Mouse (Mus musculus) lung, postnatal 0 days (tissue): ENCODE results near the gene Tpst1. TPM values are rescaled to one million over a fixed set of nuclear protein-coding genes. Genes with fewer than 3 reads are reported as not detected.

Experiments used
- ATAC-seq: fragments of 200-750 bp; cut with Nextera tagmentation; 2 replicates; pipeline ENCODE4 v1.8.0; 2017; ENCODE audit warnings: moderate library complexity
- DNase-seq: peaks from one replicate; pipeline ENCODE4 v3.0.0-alpha.2; 2016; ENCODE audit warnings: low spot score
- H3K27ac ChIP-seq: fragments of 300-500 bp; sonication (generic); 2 replicates; pipeline ENCODE4 v1.5.1; 2014; ENCODE audit warnings: antibody characterized with exemption, mild to moderate bottlenecking, low read length, mixed read lengths
- H3K27me3 ChIP-seq: fragments of 300-500 bp; sonication (generic); replicated peaks from 2 replicates; pipeline ENCODE4 v1.6.1; 2014; ENCODE audit warnings: low read length, mixed read lengths; ENCODE audit not compliant: insufficient read depth
- H3K36me3 ChIP-seq: fragments of 300-500 bp; sonication (generic); 2 replicates; pipeline ENCODE4 v1.6.1; 2014; ENCODE audit warnings: low read length, mixed read lengths; ENCODE audit not compliant: insufficient read depth
- H3K4me1 ChIP-seq: fragments of 300-500 bp; sonication (generic); 2 replicates; pipeline ENCODE4 v1.6.1; 2014; ENCODE audit warnings: antibody characterized with exemption, low read depth, low read length, mixed read lengths; ENCODE audit not compliant: insufficient read depth
- H3K4me2 ChIP-seq: fragments of 300-500 bp; sonication (generic); replicated peaks from 2 replicates; pipeline ENCODE4 v1.6.1; 2014; ENCODE audit warnings: low read depth, mild to moderate bottlenecking, low read length, moderate library complexity, mixed read lengths
- H3K4me3 ChIP-seq: fragments of 300-500 bp; sonication (generic); 2 replicates; pipeline ENCODE4 v1.5.1; 2014; ENCODE audit warnings: low read depth, low read length
- H3K9ac ChIP-seq: fragments of 300-500 bp; sonication (generic); replicated peaks from 2 replicates; pipeline ENCODE4 v1.6.1; 2014; ENCODE audit warnings: low read depth, mild to moderate bottlenecking
- H3K9me3 ChIP-seq: fragments of 300-500 bp; sonication (generic); 2 replicates; pipeline ENCODE4 v1.6.1; 2016; ENCODE audit warnings: low read length, mixed read lengths
- CTCF ChIP-seq: IDR thresholded peaks from 2 replicates; pipeline ENCODE4 v1.5.1; 2016; ENCODE audit warnings: antibody characterized with exemption, mild to moderate bottlenecking
- EP300 ChIP-seq: IDR thresholded peaks from 2 replicates; pipeline ENCODE4 v1.6.1; 2016; ENCODE audit warnings: antibody characterized with exemption, mild to moderate bottlenecking, control low read depth
- WGBS: fragments of 180-500 bp; shearing (Covaris S2); extraction: QIAGEN DNeasy Blood & Tissue Kit; methylation state at CpG from one replicate; pipeline ENCODE4 v1.1.7; 2014; 5-methylcytosine and 5-hydroxymethylcytosine counted together
- polyA plus RNA-seq: library from polyadenylated mRNA; unstranded; fragments of >200 nt; fragmentation: Nextera tagmentation; extraction: Ambion mirVana; gene quantifications from 2 replicates; pipeline ENCODE4 v1.2.1, GENCODE M21; 2015

The Tpst1 gene
- polyA plus RNA-seq, 1 experiment from 2014 or later: 31.5 TPM

DNA sequence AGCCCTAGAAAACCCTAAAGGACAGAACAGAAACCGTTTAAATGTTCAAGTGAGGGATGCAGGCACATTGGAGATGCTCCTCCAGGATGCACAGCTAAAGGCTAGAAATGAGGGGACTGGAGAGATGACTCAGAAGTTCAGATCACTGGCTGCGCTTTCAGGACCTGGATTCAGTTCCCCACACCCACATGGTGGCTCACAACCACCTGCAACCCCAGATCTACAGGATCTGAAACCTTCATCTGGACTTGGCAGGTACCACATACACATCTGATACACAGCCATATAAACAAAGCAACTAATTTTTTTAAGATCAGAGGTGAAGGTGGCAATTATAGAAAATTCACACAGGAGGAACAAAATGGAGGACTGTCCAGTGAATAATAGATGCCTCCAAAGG, 49.2 kb downstream of the Tpst1 start:
- Histone ChIP-seq H3K4me3 (no peak overlapping the region), H3K27ac (no peak overlapping the region), H3K4me2 (no peak overlapping the region), H3K36me3 (no peaks in the 10 kb centered on the region), H3K27me3 (no peaks in the 10 kb centered on the region), H3K9me3 (no peaks in the 10 kb centered on the region), H3K4me1 (no peaks in the 10 kb centered on the region), H3K9ac (no peak overlapping the region)
- whole genome bisulfite sequencing: 81% methylated on average over 2 of the region's 2 CpGs
- no peak for DNase-seq
- no peak for ATAC-seq
- TF ChIP-seq CTCF (no peak), EP300 (no peak)

DNA sequence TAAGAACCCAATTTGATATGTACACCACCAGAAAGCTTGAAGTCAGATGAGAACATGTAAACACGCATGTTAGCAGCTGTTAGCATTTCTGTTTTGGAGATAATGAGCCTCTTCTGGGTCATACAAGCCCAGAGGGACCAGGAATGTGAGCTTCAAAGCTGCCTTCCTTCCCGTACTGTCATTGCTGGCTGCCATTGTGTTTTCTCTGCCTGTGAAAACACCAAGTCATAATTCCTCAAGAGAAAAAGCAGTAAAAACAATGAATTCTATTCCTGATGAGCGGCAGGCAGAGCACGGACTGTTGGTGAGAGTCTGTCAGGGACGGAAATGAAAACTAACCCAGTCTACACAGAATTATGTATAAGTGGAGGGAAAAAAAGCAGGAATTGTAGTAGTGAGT, 51.1 kb downstream of the Tpst1 start:
- Histone ChIP-seq H3K27ac (no peak overlapping the region), H3K4me2 (no peak overlapping the region), H3K4me1 (no peaks in the 10 kb centered on the region), H3K9ac (no peak overlapping the region), H3K27me3 (no peaks in the 10 kb centered on the region), H3K36me3 (no peaks in the 10 kb centered on the region), H3K4me3 (no peak overlapping the region), H3K9me3 (no peaks in the 10 kb centered on the region)
- ATAC-seq (no peak), DNase-seq (no peak)
- no peak for TF ChIP-seq EP300
- no peak for TF ChIP-seq CTCF
- WGBS: 86% methylated on average over 5 of the region's 5 CpGs

DNA sequence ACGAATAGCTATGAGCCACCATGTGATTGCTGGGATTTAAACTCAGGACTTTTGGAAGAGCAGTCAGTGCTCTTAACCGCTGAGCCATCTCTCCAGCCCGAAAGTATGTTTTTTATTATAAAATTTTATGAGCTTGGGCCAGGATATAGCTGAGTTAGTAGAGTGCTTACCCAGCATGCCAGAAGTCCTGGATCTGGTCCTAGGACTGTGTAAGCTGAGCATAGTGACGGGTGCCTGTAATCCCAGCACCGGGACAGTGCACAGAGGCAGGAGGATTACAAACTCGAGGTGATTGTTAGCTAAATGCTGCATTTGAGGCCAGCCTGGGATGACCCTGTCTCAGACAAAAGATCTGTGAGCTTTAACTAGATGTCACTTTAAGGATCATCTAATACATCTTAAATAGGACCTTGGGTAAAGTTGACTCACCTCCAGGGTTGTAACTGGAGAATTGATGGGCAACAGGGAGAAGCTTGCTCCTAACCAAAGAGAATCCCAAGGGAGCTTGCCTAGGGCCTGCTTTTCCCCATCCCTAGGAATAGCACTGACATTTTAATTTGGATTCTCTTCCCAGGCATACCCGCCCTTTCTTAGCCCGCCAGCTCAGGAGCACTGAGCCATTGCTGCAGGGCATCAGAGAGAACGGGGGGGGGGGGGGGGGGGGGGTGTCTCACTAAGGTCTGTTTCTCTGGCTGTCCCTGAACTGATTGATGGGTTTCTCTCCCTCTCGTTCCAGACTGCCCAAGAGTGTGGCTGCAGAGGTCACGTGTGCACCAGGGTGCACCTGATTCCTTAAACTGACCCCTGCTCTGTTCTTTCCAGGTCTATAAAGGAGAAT, 55.8 kb downstream of the Tpst1 start:
- WGBS: 66% methylated on average over 11 of the region's 11 CpGs
- H3K27me3 ChIP-seq: no peaks in the 10 kb centered on the region
- H3K27ac ChIP-seq: no peak overlapping the region
- H3K4me3 ChIP-seq: no peak overlapping the region
- H3K9ac ChIP-seq: no peak overlapping the region
- ATAC-seq (no peak), DNase-seq (no peak)
- H3K4me2 ChIP-seq: no peak overlapping the region
- TF ChIP-seq CTCF (no peak), EP300 (no peak)
- no peaks in the 10 kb centered on the region for H3K9me3 ChIP-seq
- H3K4me1 ChIP-seq: no peaks in the 10 kb centered on the region
- no peaks in the 10 kb centered on the region for H3K36me3 ChIP-seq

DNA sequence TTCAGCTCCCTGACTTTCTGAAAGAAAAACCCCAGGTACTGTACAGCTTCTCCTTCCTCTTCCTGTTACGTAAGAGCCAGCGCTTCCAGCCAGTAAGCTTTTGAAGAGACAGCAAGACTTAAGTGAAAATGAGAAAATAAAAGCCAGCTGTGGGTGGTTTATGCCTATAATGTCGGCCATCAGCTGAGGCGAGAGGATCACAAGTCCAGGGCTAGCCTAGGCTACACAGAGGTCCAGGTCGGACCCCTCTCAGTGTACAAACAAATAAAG, 56.3 kb downstream of the Tpst1 start:
- WGBS: 79% methylated on average over 5 of the region's 5 CpGs
- ATAC-seq (no peak), DNase-seq (no peak)
- H3K36me3 ChIP-seq: no peaks in the 10 kb centered on the region
- no peaks in the 10 kb centered on the region for H3K27me3 ChIP-seq
- no peak overlapping the region for H3K9ac ChIP-seq
- H3K27ac ChIP-seq: no peak overlapping the region
- H3K4me1 ChIP-seq: no peaks in the 10 kb centered on the region
- TF ChIP-seq CTCF: no peak
- no peak for TF ChIP-seq EP300
- no peak overlapping the region for H3K4me2 ChIP-seq
- H3K9me3 ChIP-seq: no peaks in the 10 kb centered on the region
- no peak overlapping the region for H3K4me3 ChIP-seq

DNA sequence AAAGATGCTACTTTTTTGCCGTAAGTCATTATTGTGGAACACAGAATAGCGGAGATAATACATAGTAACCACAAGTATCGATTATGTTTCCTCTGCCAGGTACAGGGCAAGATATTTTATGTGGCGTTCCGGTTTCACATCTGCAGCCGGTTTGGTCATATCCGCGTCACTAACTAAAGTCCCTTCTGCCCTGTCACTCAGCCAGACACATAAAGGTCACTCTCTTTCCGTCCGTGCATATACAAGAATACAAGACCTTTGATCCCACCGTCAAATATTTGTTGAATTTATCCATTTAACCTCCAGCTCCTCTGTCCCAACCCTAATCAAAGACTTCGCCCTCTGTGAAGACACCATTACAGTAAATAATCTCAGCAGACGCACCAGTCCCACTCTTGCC, 63.5 kb downstream of the Tpst1 start:
- 89% methylated on average over 13 of the region's 13 CpGs for WGBS

DNA sequence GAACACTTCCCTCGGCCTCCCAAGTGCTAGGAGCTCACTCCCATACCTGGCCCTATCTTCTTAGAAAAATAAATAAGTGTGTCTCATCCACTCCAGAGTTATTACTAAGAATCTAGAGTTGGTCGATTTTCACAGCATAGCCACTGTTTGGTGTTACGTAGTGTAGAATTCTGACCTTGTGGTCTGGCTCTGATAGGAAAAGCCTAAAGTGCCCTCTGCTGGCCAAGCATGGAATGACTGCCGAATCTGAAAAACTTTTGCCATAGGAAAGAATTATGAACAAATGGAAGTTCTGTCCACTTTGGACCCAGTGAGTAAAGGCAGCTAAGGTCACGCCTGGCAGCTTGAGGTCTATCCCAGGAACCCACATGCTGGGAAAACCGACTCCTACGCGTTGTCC, 66.3 kb downstream of the Tpst1 start:
- Histone ChIP-seq H3K4me2 (no peak overlapping the region), H3K27me3 (no peaks in the 10 kb centered on the region), H3K4me3 (no peak overlapping the region), H3K9me3 (no peaks in the 10 kb centered on the region), H3K9ac (no peak overlapping the region), H3K27ac (no peak overlapping the region), H3K4me1 (peaks cover 6% of the 10 kb centered on the region; the same call in 1 of the 2 replicates), H3K36me3 (no peaks in the 10 kb centered on the region)
- DNase-seq: peak; percentile 83
- ATAC-seq: peak; percentile 7; the same call in 1 of the 2 replicates
- TF ChIP-seq CTCF (peak; percentile 91), EP300 (no peak)
- 15% methylated on average over 8 of the region's 8 CpGs for WGBS

More for the DNA sequence above, 63.5 kb downstream of the Tpst1 start:
- Histone ChIP-seq H3K4me1 (no peaks in the 10 kb centered on the region), H3K27me3 (no peaks in the 10 kb centered on the region), H3K27ac (no peak overlapping the region), H3K4me3 (no peak overlapping the region), H3K9me3 (no peaks in the 10 kb centered on the region), H3K36me3 (no peaks in the 10 kb centered on the region), H3K4me2 (no peak overlapping the region), H3K9ac (no peak overlapping the region)
- ATAC-seq (no peak), DNase-seq (no peak)
- TF ChIP-seq CTCF (no peak), EP300 (no peak)

DNA sequence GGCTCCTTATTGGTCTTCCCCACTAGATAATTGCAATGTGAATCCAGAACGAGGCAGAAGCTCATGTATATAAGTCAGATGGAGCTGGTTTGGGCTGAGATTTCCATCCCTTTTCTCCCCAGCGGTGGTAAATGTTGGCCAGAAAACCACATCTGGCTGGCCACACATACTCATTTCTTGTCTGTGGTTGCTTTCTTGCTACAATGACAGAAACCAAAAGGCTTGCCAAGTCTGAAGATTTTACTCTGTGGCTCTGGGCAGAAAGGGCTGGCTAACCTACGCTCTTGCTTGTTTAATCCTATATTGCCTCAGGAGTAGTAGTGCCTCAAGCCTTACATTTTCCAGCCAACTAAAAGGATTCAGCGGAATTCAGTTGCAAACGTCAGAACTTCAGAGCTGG, 68.0 kb downstream of the Tpst1 start:
- WGBS: 76% methylated on average over 5 of the region's 5 CpGs
- no peak overlapping the region for H3K27ac ChIP-seq
- no peak for DNase-seq

More for the DNA sequence above, 68.0 kb downstream of the Tpst1 start:
- H3K36me3 ChIP-seq: no peaks in the 10 kb centered on the region
- no peak for TF ChIP-seq EP300
- TF ChIP-seq CTCF: no peak
- no peaks in the 10 kb centered on the region for H3K9me3 ChIP-seq
- peaks cover 10% of the 10 kb centered on the region for H3K4me1 ChIP-seq
- no peak overlapping the region for H3K9ac ChIP-seq
- no peaks in the 10 kb centered on the region for H3K27me3 ChIP-seq
- no peak overlapping the region for H3K4me2 ChIP-seq
- no peak overlapping the region for H3K4me3 ChIP-seq
- no peak for ATAC-seq
